Mouse (Mus musculus) left cerebral cortex, postnatal 36 days (tissue): ENCODE results near the gene Plcb1. TPM values are rescaled to one million over a fixed set of nuclear protein-coding genes. Genes with fewer than 3 reads are reported as not detected.

ENCODE experiments used
- total RNA-seq, 2 experiments: library from RNA; stranded (reverse); gene quantifications; 2 replicates each; pipeline ENCODE4 v1.2.3; 2021

The Plcb1 gene
- total RNA-seq, 2 experiments from 2014 or later, result 186 to 196 TPM

Other genes starting within 250 kb of the Plcb1 start
- gene Hao1, start 231.7 kb upstream of the Plcb1 start, total RNA-seq, result not detected
- gene Tmx4, start 141.9 kb upstream of the Plcb1 start, total RNA-seq, result 100 to 1,000 TPM; 168 to 169 TPM